Mouse (Mus musculus) ES-E14 (cell line): ENCODE data around the gene Crygd. TPM values are rescaled to one million over a fixed set of nuclear protein-coding genes. Genes with fewer than 3 reads are reported as not detected.

Experiments
- DNase-seq: peaks from one replicate; pipeline ENCODE4 v3.0.0-alpha.2; 2013; ENCODE audit warnings: low read depth, low spot score
- H3K27ac ChIP-seq: 2 replicates; pipeline ENCODE4 v1.5.1; 2012; ENCODE audit warnings: low read depth, mild to moderate bottlenecking, low read length, moderate library complexity, mixed read lengths; ENCODE audit not compliant: poor library complexity, insufficient read depth, severe bottlenecking
- H3K36me3 ChIP-seq: 2 replicates; pipeline ENCODE4 v1.6.1; 2012; ENCODE audit warnings: mild to moderate bottlenecking, low read length, moderate library complexity, mixed read lengths; ENCODE audit not compliant: control insufficient read depth, poor library complexity, insufficient read depth, severe bottlenecking
- H3K4me1 ChIP-seq, 2 experiments: fragments of 150-350 bp in 1 of 2; sonication (generic) in 1 of 2; 2 replicates each; pipeline ENCODE4 v1.6.1; 2012; ENCODE audit warnings: low read length in 2 of 2, mild to moderate bottlenecking in 1 of 2, mixed read lengths in 1 of 2; ENCODE audit not compliant: control insufficient read depth in 2 of 2, insufficient read depth in 2 of 2, poor library complexity in 1 of 2
- H3K4me3 ChIP-seq, 2 experiments: fragments of 150-350 bp in 1 of 2; sonication (generic) in 1 of 2; 2 replicates each; pipeline ENCODE4 v1.5.1; 2012; ENCODE audit warnings: low read length in 2 of 2, low read depth in 1 of 2, mild to moderate bottlenecking in 1 of 2, mixed read lengths in 1 of 2; ENCODE audit not compliant: insufficient read depth in 1 of 2, poor library complexity in 1 of 2, severe bottlenecking in 1 of 2
- H3K9ac ChIP-seq: 2 replicates; pipeline ENCODE4 v1.6.1; 2012; ENCODE audit warnings: low read depth, mild to moderate bottlenecking, low read length, mixed read lengths; ENCODE audit not compliant: poor library complexity, insufficient read depth, severe bottlenecking
- H3K9me3 ChIP-seq: fragments of 150-350 bp; sonication (generic); 2 replicates; pipeline ENCODE4 v1.6.1; 2012; ENCODE audit warnings: low read depth, mild to moderate bottlenecking, low read length; ENCODE audit not compliant: control insufficient read depth, insufficient read depth
- CHD2 ChIP-seq: IDR thresholded peaks from 2 replicates; pipeline ENCODE4 v1.6.1; 2014; ENCODE audit warnings: mild to moderate bottlenecking, low read depth, low read length, inconsistent platforms
- HCFC1 ChIP-seq: IDR thresholded peaks from 2 replicates; pipeline ENCODE4 v1.6.1; 2012; ENCODE audit warnings: low read length, inconsistent platforms, borderline replicate concordance; ENCODE audit not compliant: insufficient read depth
- MAFK ChIP-seq: IDR thresholded peaks from 2 replicates; pipeline ENCODE4 v1.6.1; 2014; ENCODE audit warnings: mild to moderate bottlenecking, low read depth, low read length, inconsistent platforms; ENCODE audit not compliant: insufficient read depth
- ZC3H11A ChIP-seq: IDR thresholded peaks from 2 replicates; pipeline ENCODE4 v1.6.1; 2012; ENCODE audit warnings: low read depth, mild to moderate bottlenecking, inconsistent platforms, low read length, borderline replicate concordance
- ZNF384 ChIP-seq: IDR thresholded peaks from 2 replicates; pipeline ENCODE4 v1.6.1; 2012; ENCODE audit warnings: low read depth, low read length, inconsistent platforms
- in situ Hi-C, 2 experiments: fragments of 600-800 bp; cut with MboI; formaldehyde crosslinking; loops; one replicate each; pipeline ENCODE4 v1.15.1; 2025; ENCODE audit warnings: low sequenced_read_pairs in 2 of 2, inconsistent platforms in 1 of 2; ENCODE audit not compliant: unreplicated experiment in 2 of 2
- total RNA-seq: library from RNA; depleted of rRNA; stranded (reverse); fragments of 300-350 nt; gene quantifications from 2 replicates; pipeline ENCODE4 v1.2.3, GENCODE M21; 2012

Crygd gene
- total RNA-seq, 1 experiment: 1.6 TPM

- H3K4me1 ChIP-seq: peaks cover 8 to 16% of the 10 kb centered on the region in 2 experiments; a peak in 3 of 4 replicates
- in situ Hi-C loops: no loop called here
- no peak overlapping the region for H3K27ac ChIP-seq
- no peak overlapping the region for H3K9ac ChIP-seq
- no peak overlapping the region for H3K4me3 ChIP-seq
- H3K36me3 ChIP-seq: no peaks in the 10 kb centered on the region
- H3K9me3 ChIP-seq: no peaks in the 10 kb centered on the region
- TF ChIP-seq ZNF384 (no peak), CHD2 (no peak), ZC3H11A (no peak), MAFK (no peak), HCFC1 (no peak)
- DNase-seq: no peak
Observed at GRCm38 (mm10) chr1:65039679-65040078, 23.6 kb downstream of the Crygd start.

- Histone ChIP-seq H3K36me3 (no peaks in the 10 kb centered on the region), H3K4me3 (no peak overlapping the region), H3K4me1 (peaks cover 8 to 16% of the 10 kb centered on the region in 2 experiments; a peak in 3 of 4 replicates), H3K9ac (no peak overlapping the region), H3K9me3 (no peaks in the 10 kb centered on the region), H3K27ac (no peak overlapping the region; the same call in 1 of the 2 replicates)
- TF ChIP-seq HCFC1 (no peak), MAFK (no peak), CHD2 (no peak; the same call in 1 of the 2 replicates), ZNF384 (no peak), ZC3H11A (no peak)
- in situ Hi-C loops: no loop called here
- peak; percentile 41 for DNase-seq
Observed at GRCm38 (mm10) chr1:65037542-65037941, 25.7 kb downstream of the Crygd start.

- DNase-seq: no peak
- no peaks in the 10 kb centered on the region for H3K9me3 ChIP-seq
- H3K27ac ChIP-seq: no peak overlapping the region
- no peak overlapping the region for H3K4me3 ChIP-seq
- H3K4me1 ChIP-seq: peaks cover 5 to 11% of the 10 kb centered on the region in 2 experiments; a peak in 3 of 4 replicates
- in situ Hi-C loops: no loop called here
- H3K9ac ChIP-seq: no peak overlapping the region
- H3K36me3 ChIP-seq: no peaks in the 10 kb centered on the region
- TF ChIP-seq CHD2: no peak
- no peak for TF ChIP-seq HCFC1
- TF ChIP-seq MAFK: no peak
- TF ChIP-seq ZC3H11A: no peak
- TF ChIP-seq ZNF384: no peak
Observed at GRCm38 (mm10) chr1:65035513-65035912, 27.7 kb downstream of the Crygd start.

GRCm38 (mm10) chr1:65032641-65033040 is 30.6 kb downstream of the Crygd start, which contains the start of gene Akr1cl:
Gene Akr1cl, minus strand, starts transcription at chr1:65032759.
- no peaks in the 10 kb centered on the region for H3K36me3 ChIP-seq
- in situ Hi-C loops: no loop called here
- H3K9ac ChIP-seq: no peak within 1 kb of the TSS
- no peaks in the 10 kb centered on the region for H3K9me3 ChIP-seq
- no peak within 1 kb of the TSS for H3K4me3 ChIP-seq
- H3K27ac ChIP-seq: no peak within 1 kb of the TSS
- TF ChIP-seq CHD2: no peak
- TF ChIP-seq ZC3H11A: no peak
- TF ChIP-seq HCFC1: no peak
- TF ChIP-seq ZNF384: no peak
- TF ChIP-seq MAFK: no peak
- H3K4me1 ChIP-seq: peaks cover 0 to 2% of the 10 kb centered on the region in 2 experiments; a peak in 1 of 4 replicates
- no peak for DNase-seq

- H3K9ac ChIP-seq: no peak overlapping the region
- H3K4me3 ChIP-seq: no peak overlapping the region; a peak in 1 of 4 replicates
- no peak overlapping the region for H3K27ac ChIP-seq
- no peaks in the 10 kb centered on the region for H3K36me3 ChIP-seq
- TF ChIP-seq CHD2 (no peak), ZC3H11A (no peak), ZNF384 (no peak), HCFC1 (no peak), MAFK (no peak)
- no peaks in the 10 kb centered on the region for H3K9me3 ChIP-seq
- H3K4me1 ChIP-seq: no peaks in the 10 kb centered on the region
- no peak for DNase-seq
- in situ Hi-C loops: no loop called here
Observed at GRCm38 (mm10) chr1:65028206-65028605, 35.0 kb downstream of the Crygd start.
